Mouse (Mus musculus): ENCODE measurements around the gene Mtf1.

DNA sequence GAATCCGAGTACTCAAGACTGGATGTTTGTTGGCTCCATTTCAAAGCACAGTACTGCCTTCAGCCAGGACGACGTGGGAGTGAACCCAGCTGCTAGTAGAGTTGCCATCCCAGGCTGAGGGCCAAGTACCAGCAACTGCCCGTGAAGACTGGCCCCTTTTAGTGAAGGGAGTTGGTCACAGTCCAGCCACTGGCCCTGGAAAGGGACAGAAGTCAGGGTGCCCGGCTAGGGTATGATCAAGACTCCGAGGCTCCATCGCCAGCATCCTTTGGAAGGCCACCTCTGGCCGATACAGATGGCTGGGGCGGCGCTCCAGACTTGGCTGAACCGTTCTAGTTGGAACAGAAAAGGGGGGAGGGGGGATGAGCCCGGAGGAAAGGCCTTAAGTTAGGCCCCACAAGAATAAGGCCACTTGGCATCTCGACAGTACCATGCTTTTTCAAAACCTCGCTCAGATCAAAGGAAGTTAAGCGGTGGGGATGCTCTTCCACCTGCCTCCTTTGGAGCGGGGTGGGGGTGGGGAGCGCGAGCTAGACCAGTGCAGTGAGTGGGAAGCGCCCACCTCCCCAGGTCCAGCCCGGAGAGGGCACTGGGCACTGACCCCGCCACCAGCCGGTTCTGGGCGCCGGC lies 47.8 kb downstream of the Mtf1 start:
- TF ChIP-seq CTCF (IDR thresholded peaks at IDR 0.05; ENCODE audit: control insufficient read depth, insufficient read depth, low read length), result no peak
- TF ChIP-seq POLR2A (IDR thresholded peaks at IDR 0.05; ENCODE audit: borderline replicate concordance, control insufficient read depth, low read depth, low read length), result no peak

All from bone marrow, adult 2 months (tissue).